Mouse (Mus musculus) right cerebral cortex, postnatal 14 days (tissue): Measurements from ENCODE around the gene Slc2a10.
"Not testable (repeated sequence)": the region's sequence is repeated elsewhere in the genome, so short reads cannot be mapped to it uniquely, and the experiment has no call there.

ENCODE experiments used
- DNase-seq: peaks from one replicate; pipeline ENCODE4 v3.0.0; 2022

Gene Slc2a10

DNA sequence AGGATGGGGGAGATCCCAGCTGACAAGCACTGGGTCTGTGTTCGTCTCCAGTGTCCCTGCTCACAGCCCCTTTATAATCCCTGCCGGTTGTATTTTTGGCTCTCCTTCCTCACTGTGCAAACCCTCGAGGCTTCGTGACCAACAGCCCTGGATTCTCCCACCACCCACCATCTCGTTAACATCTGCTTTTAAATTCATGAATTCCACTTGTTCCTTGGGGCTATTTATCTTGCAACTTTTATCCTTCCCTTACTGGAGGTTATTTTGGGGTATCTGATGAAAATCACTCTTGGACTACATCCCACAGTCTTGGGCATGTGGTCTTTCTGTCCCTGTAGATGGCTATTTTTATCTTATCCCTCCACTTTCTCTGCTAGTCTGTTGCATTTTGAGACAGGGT lies 6.9 kb downstream of the Slc2a10 start:
- DNase-seq, result peak; percentile 27

DNA sequence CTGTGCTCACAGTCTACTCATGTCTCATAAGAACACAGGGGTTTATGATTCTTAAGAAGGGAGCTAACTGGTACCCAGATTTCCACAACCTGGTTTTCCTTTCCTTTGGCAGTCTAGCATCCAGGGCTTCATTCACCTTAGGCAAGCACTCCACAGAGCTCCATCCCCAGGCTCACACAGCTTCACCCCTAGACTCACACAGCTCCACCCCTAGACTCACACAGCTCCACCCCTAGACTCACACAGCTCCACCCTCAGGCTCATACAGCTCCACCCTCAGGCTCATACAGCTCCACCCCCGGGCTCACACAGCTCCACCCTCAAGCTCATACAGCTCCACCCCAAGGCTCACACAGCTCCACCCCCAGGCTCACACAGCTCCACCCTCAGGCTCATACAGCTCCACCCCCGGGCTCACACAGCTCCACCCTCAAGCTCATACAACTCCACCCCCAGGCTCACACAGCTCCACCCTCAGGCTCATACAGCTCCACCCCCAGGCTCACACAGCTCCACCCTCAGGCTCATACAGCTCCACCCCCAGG lies 7.4 kb downstream of the Slc2a10 start:
- not testable (repeated sequence) for DNase-seq

DNA sequence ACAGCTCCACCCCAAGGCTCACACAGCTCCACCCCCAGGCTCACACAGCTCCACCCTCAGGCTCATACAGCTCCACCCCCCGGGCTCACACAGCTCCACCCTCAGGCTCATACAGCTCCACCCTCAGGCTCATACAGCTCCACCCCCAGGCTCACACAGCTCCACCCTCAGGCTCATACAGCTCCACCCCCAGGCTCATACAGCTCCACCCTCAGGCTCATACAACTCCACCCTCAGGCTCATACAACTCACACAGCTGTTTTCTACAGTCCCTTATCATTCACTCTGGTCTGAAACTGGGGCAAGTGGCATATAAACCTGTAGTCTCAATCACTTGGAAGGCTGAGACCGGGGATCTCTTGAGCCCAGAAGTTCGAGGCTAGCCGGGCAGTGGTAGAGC lies 7.9 kb downstream of the Slc2a10 start:
- not testable (repeated sequence) for DNase-seq

DNA sequence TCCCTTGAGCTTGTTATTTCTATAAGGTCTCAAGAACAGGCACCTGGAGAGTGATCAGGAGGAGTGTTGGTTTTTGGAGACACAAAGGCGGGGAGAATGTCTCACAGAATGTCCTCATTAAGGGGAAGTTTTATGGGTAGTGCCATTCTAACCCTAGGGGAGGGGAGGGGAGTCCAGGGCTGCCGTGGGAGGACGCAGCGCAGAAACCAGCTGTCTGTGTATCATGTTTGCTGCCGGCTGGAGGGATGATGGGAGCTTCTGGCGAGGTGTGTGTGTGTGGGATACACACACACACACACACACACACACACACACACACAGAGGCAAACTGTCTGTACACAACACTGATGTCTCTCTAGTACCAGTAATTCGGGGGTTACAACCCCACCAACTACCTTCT lies 8.8 kb downstream of the Slc2a10 start:
- peak; percentile 27 for DNase-seq

DNA sequence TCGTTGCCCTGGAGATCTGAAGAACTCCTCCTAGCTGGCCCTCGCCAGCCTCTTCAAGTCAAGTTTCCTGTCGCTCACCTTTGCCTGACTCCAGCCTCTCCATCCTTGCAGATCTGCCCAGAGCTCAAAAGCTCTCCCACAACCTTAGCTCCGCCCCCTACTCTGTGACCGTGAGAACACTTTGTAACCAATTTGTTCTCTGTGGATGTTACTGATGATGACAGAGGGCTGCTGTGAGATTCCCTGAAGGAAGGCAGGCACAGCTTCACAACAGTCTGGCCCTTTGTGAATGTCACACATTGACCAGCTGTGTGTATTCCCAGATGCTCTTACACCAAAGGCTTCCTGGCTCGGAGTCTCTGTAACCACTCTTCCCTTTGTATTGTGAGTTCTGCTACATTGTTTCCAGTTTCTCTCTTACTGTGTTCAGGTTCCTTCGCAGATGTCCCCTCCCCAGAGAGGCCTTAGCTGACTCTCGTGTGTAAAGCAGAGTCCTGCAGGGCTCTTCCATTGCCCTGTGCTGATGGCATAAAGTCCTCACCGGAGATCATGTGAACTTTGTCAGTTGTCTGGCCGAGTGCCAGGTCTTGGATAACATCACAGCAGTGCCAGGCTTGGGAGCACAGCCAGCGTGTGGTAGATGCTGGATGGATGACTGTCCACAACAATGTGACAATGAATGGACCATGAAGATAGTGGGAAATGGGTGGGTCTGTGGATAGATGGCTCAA lies 9.4 kb downstream of the Slc2a10 start:
- peak; percentile 57 for DNase-seq

DNA sequence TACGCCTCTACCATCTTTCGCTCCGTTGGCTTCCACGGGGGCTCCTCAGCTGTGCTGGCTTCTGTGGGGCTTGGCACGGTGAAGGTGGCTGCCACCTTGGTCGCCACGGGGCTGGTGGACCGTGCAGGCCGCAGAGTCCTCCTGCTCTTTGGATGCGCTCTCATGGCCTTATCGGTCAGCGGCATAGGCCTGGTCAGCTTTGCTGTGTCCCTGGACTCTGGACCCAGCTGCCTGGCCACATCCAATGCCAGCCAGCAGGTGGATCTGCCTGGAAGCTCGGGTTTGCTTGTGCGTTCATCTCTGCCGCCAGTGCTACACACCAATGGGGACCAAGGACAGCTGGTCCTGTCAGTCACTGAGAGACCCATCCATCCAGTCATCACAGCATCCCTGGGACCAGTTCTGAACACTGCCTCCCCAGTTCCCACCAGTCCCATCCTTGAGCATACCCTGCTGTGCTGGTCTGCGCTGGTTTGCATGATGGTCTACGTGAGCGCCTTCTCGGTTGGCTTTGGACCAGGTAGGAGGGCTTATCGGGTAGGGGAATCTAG lies 11.7 kb downstream of the Slc2a10 start:
- no peak for DNase-seq

DNA sequence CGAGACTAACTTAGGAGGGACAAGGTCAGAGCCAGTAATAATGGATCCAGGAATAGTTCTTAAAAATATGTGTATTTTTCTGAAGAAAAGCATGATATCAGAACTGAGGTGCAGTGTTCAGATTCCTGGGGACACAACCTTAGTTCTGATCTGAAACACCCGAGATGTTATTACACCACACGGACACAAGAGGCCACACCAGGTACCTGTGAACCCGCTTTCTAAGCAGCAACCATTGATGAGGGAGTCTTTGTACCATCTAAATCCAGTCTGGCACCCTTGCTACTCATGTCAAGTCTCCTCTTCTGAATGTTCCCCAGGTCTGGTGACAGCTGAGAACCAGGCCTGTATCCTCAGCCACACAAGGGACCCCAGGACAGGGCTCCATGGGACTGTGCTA lies 22.0 kb downstream of the Slc2a10 start:
- no peak for DNase-seq

DNA sequence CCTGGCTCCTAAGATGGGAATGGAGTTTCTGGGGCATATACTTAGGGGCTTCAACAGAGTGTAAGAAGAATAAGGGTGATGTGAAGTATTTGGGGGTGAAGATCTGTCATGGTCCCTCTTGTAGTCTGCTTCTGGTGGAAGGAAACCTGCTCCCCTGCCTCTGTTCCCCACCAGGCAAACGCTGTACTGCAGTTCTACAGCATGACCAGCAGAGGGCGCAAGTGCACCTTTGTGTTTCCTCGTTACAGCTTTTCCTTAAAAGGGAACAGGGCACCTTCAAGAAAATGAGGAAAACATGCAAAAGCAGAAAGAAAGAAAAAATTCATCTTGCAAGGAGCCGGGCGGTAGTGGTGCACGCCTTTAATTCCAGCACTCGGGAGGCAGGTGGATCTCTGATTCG lies 25.5 kb downstream of the Slc2a10 start:
- peak; percentile 60 for DNase-seq

DNA sequence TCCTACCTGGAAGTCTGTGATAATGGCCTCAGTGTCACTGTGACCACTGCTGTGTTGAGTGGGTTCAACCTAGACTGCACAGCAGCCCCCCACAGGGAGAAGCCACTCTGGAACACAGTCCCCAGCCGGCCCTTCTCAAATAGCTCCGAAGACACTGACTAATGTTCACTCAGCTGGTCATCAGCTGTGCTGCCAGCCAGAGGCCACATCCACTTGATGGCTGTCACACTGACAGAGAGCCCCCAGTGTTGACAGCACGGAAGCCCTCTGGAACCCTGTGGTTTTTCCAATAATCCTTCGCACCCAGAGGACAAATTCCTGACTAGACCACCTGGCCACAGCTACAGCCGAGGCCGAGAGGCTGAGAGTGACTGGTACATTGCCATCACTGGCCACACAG lies 30.2 kb downstream of the Slc2a10 start:
- no peak for DNase-seq

DNA sequence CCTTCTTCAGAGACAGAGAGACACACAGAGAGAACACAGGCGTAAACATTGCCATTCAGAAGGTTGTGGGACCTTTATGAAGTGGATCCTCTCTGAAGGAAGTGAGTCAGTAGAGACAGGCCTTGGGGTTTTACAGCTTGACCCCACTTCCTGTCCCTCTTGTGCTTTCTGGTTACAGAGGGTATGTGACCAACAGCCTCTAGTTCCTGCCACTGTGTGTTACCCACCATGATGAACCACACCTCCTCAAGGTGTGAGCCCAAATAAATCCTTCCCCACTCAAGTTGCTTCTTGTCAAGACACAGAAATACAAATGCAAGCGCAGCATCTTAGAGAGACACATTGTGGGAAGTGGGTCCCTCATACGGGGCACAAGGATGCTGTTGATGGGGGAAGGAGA lies 37.4 kb downstream of the Slc2a10 start:
- no peak for DNase-seq

DNA sequence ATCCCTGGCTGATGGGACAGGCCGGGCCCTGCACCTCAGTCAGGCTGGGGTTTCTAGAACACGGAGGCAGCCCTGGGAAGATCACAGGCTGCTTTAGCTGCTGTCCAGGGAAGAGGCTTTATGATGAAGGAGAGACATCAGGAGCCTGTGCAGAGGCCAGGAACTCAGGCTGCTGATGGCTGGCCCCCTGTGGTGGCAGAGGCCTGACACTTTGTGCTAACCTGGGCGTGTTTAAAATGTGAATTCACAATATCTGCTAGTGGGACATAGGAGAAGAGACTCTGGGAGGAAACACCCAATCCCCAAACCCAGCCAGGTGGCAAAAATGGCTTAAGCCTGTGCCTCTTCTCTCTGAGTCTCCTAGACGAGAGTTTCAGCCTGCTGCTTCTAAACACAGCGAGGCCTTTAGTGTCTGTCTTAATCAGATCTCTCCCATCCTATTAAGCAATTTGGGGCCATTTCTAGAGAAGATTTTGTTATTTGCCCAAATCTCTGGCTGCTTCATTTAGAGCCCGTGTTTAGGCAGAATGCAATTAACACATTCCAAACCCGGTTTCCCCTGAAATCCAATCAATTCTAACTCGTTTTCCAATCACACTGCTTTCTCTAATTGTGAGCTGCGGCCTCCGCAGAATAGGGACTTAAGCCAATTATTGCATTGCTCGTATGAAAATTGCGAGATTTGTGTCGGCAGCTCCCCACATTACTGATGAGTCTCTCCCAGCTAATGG lies 39.5 kb downstream of the Slc2a10 start:
- no peak for DNase-seq

DNA sequence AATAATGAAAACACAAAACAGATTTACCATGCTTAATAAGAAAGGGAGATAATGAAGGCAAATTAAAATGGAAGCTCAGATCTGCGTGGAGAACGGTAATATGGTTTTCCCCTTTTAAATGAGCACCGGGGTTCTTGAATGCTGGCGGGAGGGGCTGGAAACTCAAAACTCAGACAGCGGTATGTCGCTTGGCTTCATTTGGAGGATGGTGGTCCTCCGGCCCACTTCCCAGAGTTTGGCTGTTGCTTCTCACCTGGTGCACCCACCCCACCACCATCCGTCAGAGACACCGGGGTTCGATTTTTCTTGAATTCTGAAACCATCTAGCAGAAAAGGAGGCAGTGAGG lies 40.1 kb downstream of the Slc2a10 start:
- no peak for DNase-seq

DNA sequence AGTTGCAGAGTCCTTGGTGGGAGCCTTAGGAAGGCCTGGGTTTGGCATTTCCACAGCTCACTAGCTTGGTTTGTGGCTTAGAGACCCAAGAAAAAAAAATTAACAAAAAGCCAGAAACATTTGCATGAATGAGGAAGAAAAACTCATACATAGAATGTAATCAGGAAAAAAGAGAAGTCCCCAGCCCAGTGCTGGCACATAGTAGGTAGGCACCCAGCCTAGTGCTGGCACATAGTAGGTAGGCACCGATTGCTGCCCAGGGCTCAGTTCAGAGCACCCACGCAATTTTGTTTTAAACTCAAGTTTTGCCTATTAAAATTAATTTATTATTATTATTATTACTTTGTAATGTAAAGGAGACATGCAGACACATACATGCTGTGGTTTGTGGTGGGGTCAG lies 42.1 kb downstream of the Slc2a10 start:
- DNase-seq, result no peak

DNA sequence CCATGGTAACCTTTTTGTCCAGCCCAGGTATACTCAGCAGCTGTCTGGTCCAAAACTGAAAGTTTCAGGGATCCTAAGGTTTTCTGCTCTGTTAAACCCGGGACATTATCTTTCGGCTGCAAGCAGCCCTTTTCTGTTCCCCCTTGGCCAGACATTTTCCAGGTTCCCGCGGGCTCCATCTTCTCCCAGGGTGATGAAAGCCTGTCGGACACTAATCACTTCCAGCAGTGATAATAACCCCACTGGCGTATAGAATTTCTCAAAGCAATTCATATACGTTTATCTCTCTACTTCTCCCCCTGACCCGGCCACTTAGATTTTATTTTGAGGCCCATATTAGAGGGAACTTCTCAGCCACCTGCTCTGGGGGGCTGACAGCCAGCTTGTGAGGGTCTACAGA lies 42.8 kb downstream of the Slc2a10 start:
- DNase-seq, result no peak

DNA sequence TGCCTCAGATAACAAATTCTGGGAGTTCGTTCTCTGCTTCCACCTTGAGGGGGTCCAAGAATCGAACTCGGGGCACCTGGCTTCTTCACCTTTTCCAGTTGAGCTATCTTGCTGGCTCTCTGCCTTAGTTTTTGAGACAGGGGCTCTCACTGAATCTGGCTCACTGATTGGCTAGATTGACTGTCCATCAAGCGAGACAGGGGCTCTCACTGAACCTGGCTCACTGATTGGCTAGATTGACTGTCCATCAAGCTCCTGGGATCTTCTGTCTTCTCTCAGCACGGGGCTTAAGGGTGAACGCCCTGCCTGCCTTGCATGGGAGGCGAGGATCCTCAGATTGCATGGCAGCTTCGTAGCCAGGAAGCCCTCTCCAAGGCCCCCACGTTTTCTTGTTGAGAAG lies 43.8 kb downstream of the Slc2a10 start:
- DNase-seq, result peak; percentile 66

DNA sequence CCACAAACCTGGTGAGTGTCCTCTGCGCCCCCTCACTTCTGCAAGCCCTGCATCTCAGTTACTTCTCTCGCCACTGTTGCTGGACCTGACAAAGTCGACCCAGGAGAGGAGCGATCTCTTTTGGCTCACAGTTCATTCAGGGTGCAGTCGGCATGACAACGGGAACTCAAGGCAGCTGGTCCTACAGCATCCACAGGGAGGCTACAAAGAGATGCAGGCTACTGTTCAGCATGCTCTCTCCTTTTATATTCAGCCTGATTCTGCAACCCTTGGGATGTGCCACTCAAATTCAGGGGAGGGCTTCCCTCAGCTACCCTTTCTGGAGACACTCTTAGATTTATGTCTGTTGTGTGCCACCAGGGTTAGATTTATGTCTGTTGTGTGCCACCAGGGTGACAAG lies 45.0 kb downstream of the Slc2a10 start:
- DNase-seq, result no peak

DNA sequence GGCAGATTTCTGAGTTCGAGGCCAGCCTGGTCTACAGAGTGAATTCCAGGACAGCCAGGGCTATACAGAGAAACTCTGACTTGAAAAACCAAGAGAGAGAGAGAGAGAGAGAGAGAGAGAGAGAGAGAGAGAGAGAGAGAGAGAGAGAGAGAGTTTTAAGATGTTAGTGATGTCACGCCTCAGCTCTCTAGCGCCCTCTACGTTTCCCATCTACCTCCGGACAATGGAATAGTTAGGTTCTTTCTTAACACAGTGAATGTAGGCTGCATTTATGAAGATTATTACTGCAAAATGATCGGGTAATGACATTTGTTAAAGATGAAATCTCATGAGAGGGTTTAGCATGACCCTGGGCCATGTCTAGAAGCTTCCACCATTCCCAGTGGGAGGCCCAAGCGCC lies 46.8 kb downstream of the Slc2a10 start:
- DNase-seq, result not testable (repeated sequence)

DNA sequence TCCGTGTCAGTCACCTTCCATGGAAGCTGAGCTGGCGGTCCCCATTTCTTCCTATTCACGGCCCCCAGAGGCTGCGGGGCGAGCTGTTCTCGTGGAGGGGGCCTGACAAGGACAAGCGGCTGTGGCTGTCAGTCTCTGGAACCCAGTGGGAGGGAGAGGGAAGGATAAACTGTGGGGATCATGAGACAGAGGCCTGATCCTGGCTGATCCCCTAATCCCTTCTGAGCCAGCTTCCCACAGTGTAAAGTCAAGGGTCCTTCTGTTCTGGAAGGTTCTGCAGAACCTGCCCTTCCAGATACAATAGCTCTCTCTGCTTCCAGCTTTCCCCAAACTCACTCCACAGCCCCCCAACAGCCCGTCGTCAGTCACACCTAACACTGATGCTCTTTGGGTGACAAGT lies 50.5 kb downstream of the Slc2a10 start:
- no peak for DNase-seq

DNA sequence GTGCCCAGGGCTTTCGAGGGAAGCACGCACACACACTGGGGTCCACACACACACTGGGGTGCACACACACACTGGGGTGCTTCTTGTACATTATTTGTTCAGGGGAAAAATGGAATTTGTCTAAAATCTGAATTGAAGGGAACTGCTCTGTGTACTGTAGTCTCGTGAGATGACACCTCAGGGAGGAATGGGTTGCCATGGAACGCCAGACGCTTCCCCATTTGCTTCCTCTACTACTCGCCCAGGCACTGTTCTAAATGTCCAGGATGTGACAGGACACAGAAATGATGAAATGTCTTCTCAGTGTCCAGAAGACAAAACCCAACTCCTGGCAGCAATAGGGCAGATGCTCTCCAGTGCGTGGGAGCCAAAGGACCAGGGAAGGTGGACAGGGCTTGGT lies 53.7 kb downstream of the Slc2a10 start:
- DNase-seq, result peak; percentile 36

DNA sequence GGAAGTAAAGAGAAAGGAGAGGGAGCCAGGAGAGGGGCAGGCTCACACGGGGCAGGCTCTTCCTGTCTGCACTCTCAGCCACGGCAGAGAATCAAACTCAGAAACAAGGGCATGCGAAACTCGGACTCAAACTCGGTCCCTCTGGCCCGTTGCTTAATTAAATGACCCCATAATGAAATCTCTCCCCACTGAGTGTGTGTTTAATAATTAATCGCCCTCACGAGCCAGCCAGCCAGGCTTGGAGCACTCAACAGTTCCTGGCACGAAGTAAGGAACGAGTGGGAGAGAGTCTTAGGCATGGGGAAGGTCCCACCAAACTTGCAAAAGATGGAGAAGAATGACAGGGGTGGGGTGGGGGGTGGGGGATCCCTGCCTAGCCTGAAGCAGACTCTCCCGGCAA lies 55.3 kb downstream of the Slc2a10 start:
- no peak for DNase-seq

DNA sequence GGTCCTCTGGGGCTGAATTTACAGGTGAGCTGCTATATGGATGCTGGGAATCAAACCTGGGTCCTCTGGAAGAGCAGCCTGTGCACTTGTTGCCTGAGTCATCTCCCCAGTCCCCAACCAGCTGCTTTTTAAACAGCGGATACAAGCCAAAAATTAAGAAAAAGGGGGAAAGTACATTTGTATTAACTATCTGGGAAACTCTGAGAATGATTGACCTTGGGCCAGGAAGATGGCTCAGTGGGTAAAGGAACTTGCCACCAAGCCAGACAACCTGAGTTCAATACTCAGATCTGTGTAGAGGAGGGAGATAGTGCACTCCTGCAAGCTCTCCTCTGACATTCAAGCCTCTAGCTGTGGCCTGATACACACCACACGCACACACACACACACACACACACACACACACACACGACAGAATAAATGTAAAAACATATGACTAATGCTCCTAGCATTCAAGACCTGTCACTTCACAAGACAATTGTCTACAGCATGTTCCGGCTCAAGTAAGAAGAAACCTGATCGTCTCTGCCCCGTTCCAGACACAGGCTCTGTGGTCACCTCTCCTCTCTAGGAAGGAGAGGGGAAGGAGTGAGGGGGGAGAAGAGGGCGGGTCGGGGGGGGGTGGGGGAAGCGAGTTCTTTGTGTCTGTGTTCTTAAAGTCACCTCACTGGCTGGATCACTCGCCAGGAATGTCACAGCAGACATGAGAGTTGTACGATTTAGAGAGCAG lies 56.1 kb downstream of the Slc2a10 start:
- DNase-seq, result no peak

DNA sequence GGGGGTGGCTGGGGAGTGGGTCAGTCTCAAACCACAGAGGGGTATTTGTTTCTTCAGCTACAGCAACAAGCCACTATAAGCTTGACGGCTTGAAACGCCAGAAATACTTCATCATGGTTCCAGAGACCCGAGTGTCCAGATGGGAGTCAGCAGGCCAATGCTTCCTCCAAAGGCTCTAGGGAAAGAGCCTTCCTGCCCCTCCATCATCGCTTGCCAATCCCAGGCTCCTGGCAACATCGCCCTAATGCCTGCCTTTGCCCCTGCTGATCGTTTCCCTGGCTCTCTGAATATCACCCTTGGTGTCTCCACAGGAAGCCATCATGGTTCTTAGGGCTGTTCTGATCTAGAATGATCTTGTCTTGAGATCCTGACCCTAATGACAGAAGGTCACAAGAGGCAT lies 58.3 kb downstream of the Slc2a10 start:
- DNase-seq, result no peak

DNA sequence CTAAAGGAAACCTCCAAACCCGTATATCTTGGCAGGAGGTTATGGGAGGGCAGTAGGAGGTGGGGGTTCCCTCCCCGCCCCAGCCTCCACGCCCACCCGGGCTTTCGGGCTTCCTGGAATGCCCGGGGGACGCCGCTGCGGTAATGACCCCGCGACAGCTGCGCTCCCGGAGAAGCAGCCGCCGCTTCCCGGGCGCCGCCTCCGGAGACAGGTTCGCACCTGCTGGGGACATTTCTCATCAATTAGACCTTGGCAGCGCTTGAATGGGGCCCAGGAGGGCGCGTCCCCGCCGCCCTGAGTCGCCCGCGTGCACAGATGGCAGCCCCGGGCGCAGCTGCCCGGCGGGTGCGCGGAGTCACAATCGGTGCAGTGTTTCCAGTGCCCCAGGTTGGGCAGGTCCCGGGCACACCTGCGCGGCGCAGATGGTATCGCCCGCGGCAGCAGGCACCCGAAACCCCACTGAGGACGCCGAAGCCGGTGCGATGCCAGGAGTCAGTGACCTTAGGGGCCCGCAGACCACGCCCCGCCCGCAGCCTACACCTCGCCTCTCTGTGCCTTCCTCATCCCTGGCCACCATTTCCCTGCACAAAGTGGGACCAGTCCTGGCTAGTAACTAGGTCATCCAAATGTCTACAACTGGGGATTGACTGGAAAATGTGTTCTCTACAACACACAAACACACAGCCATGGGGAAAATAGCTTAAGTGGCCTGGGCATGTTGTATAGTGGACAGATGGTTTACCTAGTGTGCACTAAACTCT lies 59.9 kb downstream of the Slc2a10 start:
- DNase-seq, result peak; percentile 17
